Mouse (Mus musculus) WW6 (cell line): ENCODE measurements around the gene Jak2.

Experiments used
- DNase-seq: peaks from one replicate; pipeline ENCODE4 v3.0.0-alpha.2; 2013; ENCODE audit warnings: low read depth, low spot score

The Jak2 gene

GRCm38 (mm10) chr19:29361468-29362130, 110.0 kb downstream of the Jak2 start:
- DNase-seq: peak; percentile 65

DNA sequence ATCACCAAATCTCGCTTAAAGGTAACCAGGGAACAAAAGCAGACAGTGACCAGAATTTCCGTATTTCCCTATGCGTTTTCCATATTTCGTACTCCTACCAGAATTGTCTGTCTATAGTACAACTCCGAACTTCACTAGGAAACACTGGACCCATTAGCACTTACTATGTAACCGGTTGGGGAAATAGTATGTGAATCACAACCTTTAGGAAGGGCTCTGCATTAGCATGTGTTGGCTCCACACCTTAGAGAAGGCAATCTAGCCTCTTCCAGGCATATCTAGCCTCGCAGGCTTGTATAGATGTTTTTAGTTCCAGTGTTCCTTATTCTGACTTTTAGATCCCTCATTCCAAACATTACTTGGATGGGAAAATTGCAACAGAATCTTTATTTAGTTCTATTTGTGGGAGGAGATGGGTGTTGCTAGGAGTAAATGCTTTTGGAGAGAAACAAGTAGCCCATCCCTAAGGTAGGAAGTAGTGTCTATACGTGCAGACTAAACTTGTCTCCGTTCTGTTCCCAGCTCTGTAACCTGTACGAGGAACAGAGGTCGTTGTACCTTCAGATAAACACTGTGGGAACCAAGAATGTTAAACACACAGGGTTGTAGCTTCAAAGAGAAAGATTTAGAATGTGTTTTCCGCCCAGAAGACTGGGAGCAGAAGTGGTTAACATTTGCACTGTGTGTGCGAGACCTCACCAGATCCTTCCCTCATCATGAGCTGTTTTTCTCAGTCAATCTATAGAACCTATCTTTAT, 110.7 kb downstream of the Jak2 start:
- DNase-seq: no peak
